Mouse (Mus musculus) intestine, postnatal 0 days (tissue): ENCODE results near the gene Elmsan1. TPM values are rescaled to one million over a fixed set of nuclear protein-coding genes. Genes with fewer than 3 reads are reported as not detected.

ENCODE experiments used
- ATAC-seq: fragments of 200-750 bp; cut with Nextera tagmentation; 2 replicates; pipeline ENCODE4 v1.8.0; 2017; ENCODE audit warnings: mild to moderate bottlenecking, moderate TSS enrichment, moderate library complexity
- H3K27ac ChIP-seq: fragments of 300-500 bp; sonication (generic); 2 replicates; pipeline ENCODE4 v1.5.1; 2014; ENCODE audit warnings: mild to moderate bottlenecking, low read depth, low read length, moderate library complexity
- H3K27me3 ChIP-seq: fragments of 300-500 bp; sonication (generic); replicated peaks from 2 replicates; pipeline ENCODE4 v1.6.1; 2014; ENCODE audit warnings: low read length, mixed read lengths; ENCODE audit not compliant: control insufficient read depth, insufficient read depth
- H3K36me3 ChIP-seq: fragments of 300-500 bp; sonication (generic); 2 replicates; pipeline ENCODE4 v1.6.1; 2014; ENCODE audit warnings: mild to moderate bottlenecking, moderate library complexity; ENCODE audit not compliant: control insufficient read depth, insufficient read depth
- H3K4me1 ChIP-seq: fragments of 300-500 bp; sonication (generic); replicated peaks from 2 replicates; pipeline ENCODE4 v1.6.1; 2014; ENCODE audit warnings: antibody characterized with exemption, low read length, mixed read lengths; ENCODE audit not compliant: control insufficient read depth, insufficient read depth
- H3K4me2 ChIP-seq: fragments of 300-500 bp; sonication (generic); replicated peaks from 2 replicates; pipeline ENCODE4 v1.6.1; 2014; ENCODE audit warnings: low read depth, mild to moderate bottlenecking, moderate library complexity
- H3K4me3 ChIP-seq: fragments of 300-500 bp; sonication (generic); 2 replicates; pipeline ENCODE4 v1.5.1; 2014; ENCODE audit warnings: low read depth, low read length
- H3K9ac ChIP-seq: fragments of 300-500 bp; sonication (generic); 2 replicates; pipeline ENCODE4 v1.6.1; 2014; ENCODE audit warnings: mild to moderate bottlenecking, low read depth, low read length
- H3K9me3 ChIP-seq: fragments of 300-500 bp; sonication (generic); 2 replicates; pipeline ENCODE4 v1.6.1; 2016; ENCODE audit warnings: mixed run types; ENCODE audit not compliant: control insufficient read depth
- CTCF ChIP-seq: sonication (generic); IDR thresholded peaks from 2 replicates; pipeline ENCODE4 v1.5.1; 2016; ENCODE audit warnings: low read depth, mild to moderate bottlenecking, control low read depth, antibody characterized with exemption, moderate library complexity
- WGBS: fragments of 180-500 bp; shearing (Covaris S2); extraction: QIAGEN DNeasy Blood & Tissue Kit; methylation state at CpG from one replicate; pipeline ENCODE4 v1.1.7; 2014; 5-methylcytosine and 5-hydroxymethylcytosine counted together
- polyA plus RNA-seq: library from polyadenylated mRNA; unstranded; fragments of >200 nt; fragmentation: Nextera tagmentation; extraction: Ambion mirVana; gene quantifications from 2 replicates; pipeline ENCODE4 v1.2.1, GENCODE M21; 2015

Gene Elmsan1
- polyA plus RNA-seq, 1 experiment from 2014 or later: 4.9 TPM

DNA sequence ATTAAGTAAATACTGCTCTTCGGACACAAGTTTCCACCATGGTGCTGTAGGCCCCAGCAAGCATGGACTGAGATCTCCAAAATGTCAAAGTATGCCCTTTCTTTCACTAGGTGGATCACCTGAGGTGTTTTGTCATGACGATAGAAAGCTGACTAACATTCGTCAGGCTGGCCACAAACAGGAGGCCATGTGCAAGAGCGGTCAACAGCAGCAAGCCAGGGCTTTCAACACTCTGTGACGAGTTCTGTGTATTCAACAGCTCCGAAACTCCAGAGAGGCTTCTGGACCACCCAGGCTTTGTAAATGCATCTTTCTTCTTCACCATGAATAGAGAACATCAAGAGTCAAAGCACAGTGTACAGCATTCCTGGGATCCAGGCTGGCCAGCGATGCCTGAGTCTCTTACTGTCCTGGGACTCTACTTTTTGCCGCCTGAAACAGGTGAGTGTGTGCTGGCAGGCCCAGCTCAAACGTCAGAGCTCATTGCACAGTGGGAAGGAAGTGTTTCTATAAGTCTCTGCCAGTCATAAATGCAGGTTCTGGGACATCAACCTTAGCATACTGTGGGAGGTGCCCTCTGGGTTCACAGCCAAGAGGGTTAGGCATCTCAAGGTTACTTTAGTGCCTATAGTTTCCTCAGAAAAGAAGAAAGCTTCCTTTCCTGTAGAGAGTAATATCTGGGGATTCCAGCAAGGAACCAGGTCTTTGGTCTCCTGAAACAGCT is 7.6 kb upstream of the Elmsan1 start:
- H3K4me3 ChIP-seq: no peak overlapping the region
- TF ChIP-seq CTCF: no peak
- WGBS: 72% methylated on average over 9 of the region's 9 CpGs
- peak overlapping the region; percentile 66; the same call in 1 of the 2 replicates for H3K27ac ChIP-seq
- no peak overlapping the region for H3K9ac ChIP-seq
- peak; percentile 54 for ATAC-seq
- H3K4me2 ChIP-seq: no peak overlapping the region
- H3K27me3 ChIP-seq: no peaks in the 10 kb centered on the region
- H3K4me1 ChIP-seq: 0 out of 2 replicates have a peak, but pooled peaks cover 3% of the 10 kb centered on the region
- no peaks in the 10 kb centered on the region for H3K36me3 ChIP-seq
- no peaks in the 10 kb centered on the region for H3K9me3 ChIP-seq

DNA sequence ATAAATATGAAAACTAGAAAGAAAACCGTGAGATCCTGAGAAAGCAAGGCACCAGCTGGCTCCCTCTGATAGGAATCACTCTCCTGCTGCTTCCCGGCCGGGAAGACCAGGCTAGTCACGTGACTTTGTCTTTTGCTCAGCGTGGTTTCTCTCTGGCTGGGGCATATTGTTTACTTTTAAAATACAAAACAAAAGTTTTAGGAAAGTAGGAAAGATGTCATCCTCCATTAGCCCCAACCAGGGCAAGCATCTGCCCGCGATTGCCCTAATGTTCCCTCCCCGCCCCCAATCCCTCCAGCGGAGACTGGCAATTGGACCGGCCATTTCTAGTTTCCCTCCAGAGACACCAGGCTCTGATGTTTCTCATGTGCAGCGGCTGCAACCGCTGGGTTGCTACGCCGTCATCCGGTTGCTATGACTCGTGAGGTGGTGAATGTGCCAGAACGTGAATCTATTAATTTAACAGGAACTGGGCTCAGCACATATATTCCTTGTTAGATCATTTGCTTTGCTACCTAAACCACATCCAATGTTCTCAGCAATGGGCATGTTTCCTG is 3.8 kb upstream of the Elmsan1 start:
- no peak for ATAC-seq
- WGBS: 11% methylated on average over 17 of the region's 17 CpGs
- Histone ChIP-seq H3K9me3 (no peaks in the 10 kb centered on the region), H3K4me1 (0 out of 2 replicates have a peak, but pooled peaks cover 3% of the 10 kb centered on the region), H3K9ac (no peak overlapping the region), H3K4me2 (peak overlapping the region; percentile 57), H3K36me3 (no peaks in the 10 kb centered on the region), H3K4me3 (peak overlapping the region; percentile 19), H3K27ac (no peak overlapping the region), H3K27me3 (no peaks in the 10 kb centered on the region)
- no peak for TF ChIP-seq CTCF

DNA sequence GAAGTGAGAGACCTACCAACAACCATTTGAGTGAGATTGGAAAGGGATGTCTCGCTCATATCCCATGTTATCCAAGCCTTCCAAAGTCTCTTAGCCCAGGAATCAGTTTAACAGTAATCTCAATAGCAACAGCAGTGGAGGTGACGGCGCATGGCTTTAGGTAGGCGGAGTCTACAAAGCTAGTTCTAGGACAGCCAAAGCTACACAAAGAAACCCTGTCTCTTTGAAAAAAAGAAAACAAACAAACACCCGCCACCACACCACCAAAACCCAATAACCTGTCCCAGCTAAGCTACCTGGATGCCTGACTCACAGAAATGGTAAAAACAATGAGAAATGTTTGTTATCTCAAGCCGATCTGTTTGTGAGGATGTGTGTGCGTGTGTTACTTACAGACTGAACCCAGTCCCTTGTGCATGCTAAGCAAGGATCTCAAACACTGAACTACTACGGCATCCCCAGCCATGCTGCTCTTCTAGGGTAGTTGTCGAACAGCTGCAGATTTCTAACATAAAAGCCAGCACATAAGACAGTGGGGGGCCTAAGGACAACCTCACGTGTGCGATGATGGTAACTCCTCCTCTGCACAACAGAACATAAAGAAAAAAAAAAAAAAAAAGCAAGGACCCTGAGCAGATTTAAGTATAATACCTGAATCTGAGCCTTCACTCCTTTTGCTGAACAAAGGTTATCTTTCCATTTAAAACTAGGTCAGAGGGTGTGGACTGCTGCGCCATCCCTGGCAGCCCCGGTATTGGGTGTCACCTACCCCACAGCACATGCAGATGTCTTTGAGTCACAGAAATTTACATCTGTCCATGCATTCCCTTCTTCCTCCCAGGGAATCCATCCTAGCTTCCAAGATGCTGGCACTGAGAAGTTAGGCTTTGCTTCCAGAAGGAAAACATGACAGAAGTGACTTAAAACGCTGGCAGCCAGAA is 2.5 kb upstream of the Elmsan1 start:
- no peak for ATAC-seq

DNA sequence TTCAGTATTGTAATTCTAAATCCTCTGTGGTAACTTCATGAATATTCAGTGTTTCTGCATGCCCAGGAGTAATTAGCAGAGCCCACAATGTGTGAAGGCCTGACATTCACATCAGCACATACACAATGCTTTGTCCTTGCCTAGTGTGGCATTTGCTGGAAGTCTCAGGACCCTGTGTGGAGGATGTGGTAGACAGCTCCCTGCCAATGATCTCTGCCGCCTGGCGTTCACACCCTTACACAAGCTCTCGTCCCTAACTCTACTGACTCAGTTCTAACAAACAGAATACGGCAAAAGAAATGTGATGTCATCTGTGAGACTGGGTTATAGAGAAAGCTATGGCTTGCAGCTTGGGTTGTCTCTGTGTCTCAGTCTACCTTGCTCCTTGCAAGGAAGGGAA is 1.8 kb upstream of the Elmsan1 start:
- H3K4me2 ChIP-seq: no peak overlapping the region
- H3K36me3 ChIP-seq: no peaks in the 10 kb centered on the region
- ATAC-seq: no peak
- no peak for TF ChIP-seq CTCF
- no peak overlapping the region for H3K9ac ChIP-seq
- 93% methylated on average over 4 of the region's 4 CpGs for WGBS
- peaks cover 15% of the 10 kb centered on the region; the same call in 1 of the 2 replicates for H3K4me1 ChIP-seq
- no peak overlapping the region for H3K27ac ChIP-seq
- H3K9me3 ChIP-seq: no peaks in the 10 kb centered on the region
- H3K27me3 ChIP-seq: no peaks in the 10 kb centered on the region
- H3K4me3 ChIP-seq: no peak overlapping the region

More for the DNA sequence above, 2.5 kb upstream of the Elmsan1 start:
- no peak overlapping the region for H3K4me3 ChIP-seq
- no peak overlapping the region for H3K27ac ChIP-seq
- WGBS: 82% methylated on average over 14 of the region's 14 CpGs
- H3K4me1 ChIP-seq: peaks cover 13% of the 10 kb centered on the region; the same call in 1 of the 2 replicates
- no peaks in the 10 kb centered on the region for H3K36me3 ChIP-seq
- H3K4me2 ChIP-seq: no peak overlapping the region
- no peaks in the 10 kb centered on the region for H3K9me3 ChIP-seq
- H3K27me3 ChIP-seq: no peaks in the 10 kb centered on the region
- H3K9ac ChIP-seq: no peak overlapping the region
- TF ChIP-seq CTCF: no peak

DNA sequence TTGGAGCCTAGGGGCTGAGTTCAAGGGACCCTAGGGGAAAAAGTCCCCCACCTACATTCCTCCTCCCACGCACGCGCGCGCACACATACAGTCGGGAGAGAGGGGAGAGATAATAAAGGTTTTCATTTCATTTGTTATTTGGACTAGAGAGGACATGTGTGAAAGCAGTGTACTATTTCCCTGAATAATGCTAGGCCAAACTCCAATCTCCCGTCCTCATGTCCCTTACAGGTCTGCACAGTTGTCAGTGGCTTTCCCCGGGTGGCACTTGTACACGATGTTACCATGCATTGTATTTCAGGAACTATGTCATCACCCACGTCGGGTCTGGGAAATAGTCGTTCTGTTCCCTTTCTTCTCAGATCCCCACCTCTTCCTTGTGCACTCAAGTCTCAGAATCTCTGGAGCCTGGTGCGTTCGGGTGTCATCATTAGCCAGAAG is 460 bp upstream of the Elmsan1 start:
- Histone ChIP-seq H3K4me3 (peak overlapping the region; percentile 85), H3K36me3 (peaks cover 9% of the 10 kb centered on the region; the same call in 1 of the 2 replicates), H3K4me2 (peak overlapping the region; percentile 89), H3K9ac (peak overlapping the region; percentile 97), H3K4me1 (peaks cover 18% of the 10 kb centered on the region; the same call in 1 of the 2 replicates), H3K27me3 (no peaks in the 10 kb centered on the region), H3K27ac (peak overlapping the region; percentile 98), H3K9me3 (no peaks in the 10 kb centered on the region)
- no peak for TF ChIP-seq CTCF
- no peak for ATAC-seq
- WGBS: 6% methylated on average over 14 of the region's 14 CpGs
